Mouse (Mus musculus): Measurements from ENCODE around the gene Cacng8. TPM values are rescaled to one million over a fixed set of nuclear protein-coding genes. Genes with fewer than 3 reads are reported as not detected.
A peak's percentile ranks its signal among the peaks of the same experiment; 100 is the strongest.

Gene Cacng8
- polyA plus RNA-seq, 1 experiment from 2014 or later: 2.3 TPM

DNA sequence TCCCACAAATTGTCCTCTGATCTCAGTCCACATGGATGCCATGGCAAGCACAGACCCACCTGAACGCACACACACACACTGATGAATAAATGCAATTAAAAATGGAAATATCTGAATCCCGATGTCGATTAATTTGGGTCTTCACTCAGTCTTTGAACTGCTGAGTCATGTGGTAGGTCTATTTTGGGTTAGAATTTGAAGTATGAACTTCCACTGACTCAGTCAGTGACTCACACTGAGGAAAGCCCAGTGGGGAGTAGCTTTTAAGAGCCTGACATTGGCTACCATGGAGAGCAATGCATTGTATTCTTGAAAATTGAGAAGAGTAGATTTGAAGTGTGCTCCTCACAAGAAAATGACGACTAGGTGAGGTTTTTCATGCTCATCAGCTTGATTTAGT is 56.5 kb downstream of the Cacng8 start:
- no peak overlapping the region for H3K9ac ChIP-seq (ENCODE audit: low read depth, low read length)
- no peaks in the 10 kb centered on the region for H3K4me1 ChIP-seq (replicated peaks; ENCODE audit: control insufficient read depth, insufficient read depth, low read length)
- ATAC-seq (replicated peaks; ENCODE audit: low FRiP score) (no peak), DNase-seq (ENCODE audit: low spot score) (no peak)
- 74% methylated on average over 4 of the region's 4 CpGs for WGBS
- H3K36me3 ChIP-seq (ENCODE audit: control insufficient read depth, insufficient read depth, low read length): no peaks in the 10 kb centered on the region
- H3K4me2 ChIP-seq: no peak overlapping the region
- H3K27me3 ChIP-seq (replicated peaks; ENCODE audit: control insufficient read depth, insufficient read depth, low read length): no peaks in the 10 kb centered on the region
- no peak overlapping the region for H3K4me3 ChIP-seq (ENCODE audit: low read depth, low read length)
- H3K27ac ChIP-seq (ENCODE audit: low read depth, low read length): no peak overlapping the region
- H3K9me3 ChIP-seq (ENCODE audit: control insufficient read depth, low read length): no peaks in the 10 kb centered on the region

DNA sequence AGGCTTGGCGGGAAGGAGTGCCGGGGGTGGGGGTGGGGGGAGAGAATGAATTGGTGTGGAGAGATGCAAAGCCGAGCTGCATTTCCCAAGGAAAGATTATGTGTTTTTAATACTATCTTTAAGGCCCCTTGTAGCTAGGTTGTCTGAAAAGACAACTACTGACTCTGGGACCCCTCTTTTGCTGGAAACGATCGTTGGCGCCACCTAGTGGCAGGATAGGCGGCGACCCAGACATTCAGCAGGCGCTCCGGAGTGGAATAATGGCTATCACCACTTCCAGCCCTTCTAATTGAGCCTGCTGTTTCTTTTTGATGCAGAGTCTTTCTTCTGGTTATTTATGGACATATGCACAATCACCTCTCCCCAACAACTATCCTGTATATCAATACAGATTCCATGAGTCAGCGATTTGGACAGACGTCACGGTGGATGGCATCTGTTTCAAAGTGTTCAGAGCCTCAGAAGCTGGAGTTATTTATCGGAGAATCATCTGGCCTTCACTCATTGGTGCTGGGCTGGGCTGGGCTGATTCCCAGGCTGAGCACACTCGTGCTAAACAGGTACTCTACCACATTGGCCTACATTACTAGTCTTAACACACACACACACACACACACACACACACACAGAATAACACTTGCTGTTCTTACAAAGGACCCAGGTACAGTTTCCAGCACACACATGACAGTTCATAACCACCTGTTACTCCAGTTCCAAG is 58.4 kb downstream of the Cacng8 start:
- Histone ChIP-seq H3K9me3 (ENCODE audit: control insufficient read depth, low read length) (no peaks in the 10 kb centered on the region), H3K4me2 (no peak overlapping the region)
- ATAC-seq (replicated peaks; ENCODE audit: low FRiP score): 0 out of 2 replicates have a peak, but pooled peaks have one; percentile 43

DNA sequence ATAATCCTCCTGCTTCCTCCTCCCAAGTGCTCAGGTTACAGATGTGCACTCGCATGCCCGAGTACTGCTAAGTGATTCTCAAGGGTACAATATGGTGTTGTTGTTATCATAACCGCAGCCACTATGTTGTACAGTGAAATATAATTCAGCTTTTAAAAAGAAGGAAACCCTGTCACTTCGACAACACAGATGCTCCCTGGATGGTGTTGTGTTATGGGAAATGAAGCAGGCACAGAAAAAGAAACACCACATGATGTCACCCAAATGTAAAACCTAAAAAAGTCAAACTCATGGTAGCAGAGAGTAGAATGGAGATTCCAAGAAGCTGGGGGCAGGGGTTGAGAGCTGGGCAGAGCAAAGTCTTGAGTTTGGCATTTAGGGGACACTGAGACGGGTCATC is 60.2 kb downstream of the Cacng8 start:
- no peaks in the 10 kb centered on the region for H3K9me3 ChIP-seq (ENCODE audit: control insufficient read depth, low read length)
- H3K27me3 ChIP-seq (replicated peaks; ENCODE audit: control insufficient read depth, insufficient read depth, low read length): no peaks in the 10 kb centered on the region
- no peaks in the 10 kb centered on the region for H3K36me3 ChIP-seq (ENCODE audit: control insufficient read depth, insufficient read depth, low read length)
- no peak overlapping the region for H3K4me2 ChIP-seq
- H3K9ac ChIP-seq (ENCODE audit: low read depth, low read length): no peak overlapping the region
- DNase-seq (ENCODE audit: low spot score): no peak
- H3K4me1 ChIP-seq (replicated peaks; ENCODE audit: control insufficient read depth, insufficient read depth, low read length): no peaks in the 10 kb centered on the region
- no peak for ATAC-seq (replicated peaks; ENCODE audit: low FRiP score)
- 65% methylated on average over 5 of the region's 5 CpGs for WGBS
- no peak overlapping the region for H3K4me3 ChIP-seq (ENCODE audit: low read depth, low read length)
- no peak overlapping the region for H3K27ac ChIP-seq (ENCODE audit: low read depth, low read length)

More for the DNA sequence above, 58.4 kb downstream of the Cacng8 start:
- WGBS: 20% methylated on average over 15 of the region's 15 CpGs
- no peak overlapping the region for H3K9ac ChIP-seq (ENCODE audit: low read depth, low read length)
- peak; percentile 66 for DNase-seq (ENCODE audit: low spot score)
- H3K36me3 ChIP-seq (ENCODE audit: control insufficient read depth, insufficient read depth, low read length): no peaks in the 10 kb centered on the region
- H3K27ac ChIP-seq (ENCODE audit: low read depth, low read length): no peak overlapping the region
- H3K4me1 ChIP-seq (replicated peaks; ENCODE audit: control insufficient read depth, insufficient read depth, low read length): no peaks in the 10 kb centered on the region
- H3K4me3 ChIP-seq (ENCODE audit: low read depth, low read length): no peak overlapping the region
- H3K27me3 ChIP-seq (replicated peaks; ENCODE audit: control insufficient read depth, insufficient read depth, low read length): no peaks in the 10 kb centered on the region

DNA sequence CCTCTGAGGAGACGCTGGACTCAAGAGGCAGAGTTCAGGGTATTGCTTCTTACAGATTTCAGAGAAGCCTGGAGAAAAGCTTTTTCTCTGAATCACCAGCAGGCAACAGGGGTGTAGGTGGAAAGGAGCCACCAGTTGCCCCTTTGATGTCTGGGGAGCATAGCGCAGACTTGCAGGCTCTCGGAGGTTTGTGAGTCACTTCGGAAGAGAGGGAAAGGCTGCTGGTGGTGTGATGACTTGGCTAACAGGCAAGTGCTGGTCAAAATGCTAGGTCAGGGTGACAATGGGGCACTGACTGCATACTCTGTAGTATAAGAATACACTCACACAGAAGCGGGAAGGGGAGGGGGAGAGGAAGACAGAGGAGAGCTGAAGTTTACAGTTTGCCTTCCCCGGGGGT is 60.7 kb downstream of the Cacng8 start:
- Histone ChIP-seq H3K27ac (ENCODE audit: low read depth, low read length) (no peak overlapping the region), H3K36me3 (ENCODE audit: control insufficient read depth, insufficient read depth, low read length) (no peaks in the 10 kb centered on the region), H3K4me1 (replicated peaks; ENCODE audit: control insufficient read depth, insufficient read depth, low read length) (no peaks in the 10 kb centered on the region), H3K4me2 (no peak overlapping the region), H3K9ac (ENCODE audit: low read depth, low read length) (no peak overlapping the region), H3K27me3 (replicated peaks; ENCODE audit: control insufficient read depth, insufficient read depth, low read length) (no peaks in the 10 kb centered on the region), H3K4me3 (ENCODE audit: low read depth, low read length) (no peak overlapping the region), H3K9me3 (ENCODE audit: control insufficient read depth, low read length) (no peaks in the 10 kb centered on the region)
- no peak for DNase-seq (ENCODE audit: low spot score)
- ATAC-seq (replicated peaks; ENCODE audit: low FRiP score): no peak
- WGBS: 42% methylated on average over 6 of the region's 6 CpGs

DNA sequence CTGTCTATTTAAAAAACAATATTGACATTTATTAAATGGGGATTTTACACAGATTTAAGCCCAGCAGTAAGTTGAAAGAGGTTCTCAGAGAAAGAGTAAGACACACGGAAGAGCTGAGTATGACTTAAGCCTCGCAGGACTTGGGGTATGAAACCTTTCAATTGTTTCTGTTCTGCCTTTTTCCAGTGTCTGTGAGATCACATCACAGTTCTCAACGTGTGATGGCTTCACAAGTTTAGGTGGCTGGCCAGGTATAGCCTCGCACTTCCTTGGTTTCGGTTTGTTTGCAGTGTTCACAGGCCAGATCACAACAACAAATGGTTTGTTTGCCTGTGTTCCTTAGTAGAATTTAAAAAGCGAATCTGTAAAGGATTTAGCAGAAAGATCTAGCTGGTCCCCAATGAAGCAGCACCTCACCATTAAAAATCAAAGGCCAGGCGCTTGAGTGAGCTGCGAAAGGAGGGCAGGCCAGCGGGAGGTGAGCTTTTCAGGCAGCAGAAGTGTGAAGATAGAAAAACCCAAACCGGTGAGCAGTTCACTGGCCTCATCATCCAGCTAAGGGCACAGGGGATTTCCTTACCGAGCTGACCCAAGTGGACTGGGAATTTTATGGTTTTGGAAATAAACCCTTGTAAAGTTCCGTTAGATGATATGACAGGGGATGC is 62.5 kb downstream of the Cacng8 start:
- no peak overlapping the region for H3K4me3 ChIP-seq (ENCODE audit: low read depth, low read length)
- no peak overlapping the region for H3K4me2 ChIP-seq
- H3K36me3 ChIP-seq (ENCODE audit: control insufficient read depth, insufficient read depth, low read length): no peaks in the 10 kb centered on the region
- H3K27me3 ChIP-seq (replicated peaks; ENCODE audit: control insufficient read depth, insufficient read depth, low read length): no peaks in the 10 kb centered on the region
- ATAC-seq (replicated peaks; ENCODE audit: low FRiP score) (no peak), DNase-seq (ENCODE audit: low spot score) (no peak)
- H3K9me3 ChIP-seq (ENCODE audit: control insufficient read depth, low read length): no peaks in the 10 kb centered on the region
- no peaks in the 10 kb centered on the region for H3K4me1 ChIP-seq (replicated peaks; ENCODE audit: control insufficient read depth, insufficient read depth, low read length)
- no peak overlapping the region for H3K27ac ChIP-seq (ENCODE audit: low read depth, low read length)
- no peak overlapping the region for H3K9ac ChIP-seq (ENCODE audit: low read depth, low read length)
- WGBS: 48% methylated on average over 12 of the region's 12 CpGs

DNA sequence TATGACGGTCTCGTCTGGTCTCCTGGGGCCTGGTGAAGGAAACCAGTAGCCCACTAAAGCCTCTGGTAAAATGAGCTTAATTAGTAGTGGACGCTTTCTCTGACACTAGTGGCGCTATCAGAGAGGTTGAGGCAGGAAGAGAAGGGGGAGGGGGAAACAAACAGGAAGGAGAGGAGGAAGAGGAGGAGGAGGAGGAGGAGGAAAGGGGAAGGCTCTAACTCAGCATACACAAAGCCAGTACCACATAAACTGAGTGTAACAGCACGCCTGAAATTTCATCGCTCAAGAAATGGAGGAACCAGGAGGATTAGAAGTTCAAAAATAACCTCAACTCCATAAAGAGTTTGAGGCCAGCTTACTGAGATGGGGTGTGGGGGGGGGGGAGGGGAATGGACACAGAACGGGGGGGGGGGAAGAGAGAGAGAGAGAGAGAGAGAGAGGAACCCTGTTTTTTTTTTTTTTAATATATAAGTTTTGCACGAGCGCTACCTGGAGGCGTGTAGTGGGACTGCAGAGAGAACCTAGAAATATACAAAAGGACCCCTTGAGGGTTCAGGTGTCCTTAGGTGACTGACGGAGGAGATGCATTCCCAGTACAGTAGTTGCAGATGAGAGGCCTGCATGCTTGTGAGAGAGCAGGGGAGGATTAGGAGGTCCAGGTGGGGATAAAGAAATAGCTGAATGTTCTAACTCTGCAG is 63.2 kb downstream of the Cacng8 start:
- DNase-seq (ENCODE audit: low spot score) (no peak), ATAC-seq (replicated peaks; ENCODE audit: low FRiP score) (no peak)
- Histone ChIP-seq H3K4me1 (replicated peaks; ENCODE audit: control insufficient read depth, insufficient read depth, low read length) (no peaks in the 10 kb centered on the region), H3K27ac (ENCODE audit: low read depth, low read length) (no peak overlapping the region), H3K27me3 (replicated peaks; ENCODE audit: control insufficient read depth, insufficient read depth, low read length) (no peaks in the 10 kb centered on the region), H3K4me3 (ENCODE audit: low read depth, low read length) (no peak overlapping the region), H3K9ac (ENCODE audit: low read depth, low read length) (no peak overlapping the region), H3K36me3 (ENCODE audit: control insufficient read depth, insufficient read depth, low read length) (no peaks in the 10 kb centered on the region), H3K4me2 (no peak overlapping the region), H3K9me3 (ENCODE audit: control insufficient read depth, low read length) (no peaks in the 10 kb centered on the region)
- 43% methylated on average over 11 of the region's 11 CpGs for WGBS

DNA sequence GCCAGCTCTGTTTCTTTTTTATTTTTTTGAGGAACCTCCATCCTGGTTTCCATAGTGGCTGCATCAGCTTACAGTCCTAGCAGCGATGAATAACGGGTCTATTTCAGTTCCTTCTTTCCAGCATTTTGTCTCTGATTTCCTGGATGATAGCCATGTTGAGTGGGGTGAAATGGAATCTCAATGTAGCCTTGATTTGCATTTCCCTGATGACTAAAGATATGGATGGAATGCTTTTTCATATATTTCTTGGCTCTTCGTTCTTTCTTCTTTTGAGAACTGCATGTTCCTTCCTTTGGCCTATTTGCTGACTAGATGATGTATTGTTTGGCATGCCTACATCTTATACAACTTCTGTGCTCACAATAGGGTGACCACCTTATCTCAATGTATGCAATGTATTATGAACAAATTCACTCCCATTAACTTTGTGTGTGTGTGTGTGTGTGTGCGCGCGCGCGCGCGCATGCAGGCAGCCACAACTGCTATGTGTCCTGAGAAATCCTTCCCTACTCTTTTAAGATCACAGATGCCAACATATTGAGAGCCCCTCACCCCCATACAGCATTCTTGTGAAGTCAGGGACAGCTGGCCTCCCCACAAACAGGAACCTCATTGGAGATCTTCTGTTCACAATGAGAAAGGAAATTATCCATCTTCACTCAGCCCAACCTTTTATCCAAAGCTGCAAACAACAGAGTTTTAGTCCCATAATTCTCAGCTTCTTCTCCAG is 66.8 kb downstream of the Cacng8 start:
- DNase-seq (ENCODE audit: low spot score) (no peak), ATAC-seq (replicated peaks; ENCODE audit: low FRiP score) (no peak)
- Histone ChIP-seq H3K27me3 (replicated peaks; ENCODE audit: control insufficient read depth, insufficient read depth, low read length) (no peaks in the 10 kb centered on the region), H3K36me3 (ENCODE audit: control insufficient read depth, insufficient read depth, low read length) (no peaks in the 10 kb centered on the region), H3K9me3 (ENCODE audit: control insufficient read depth, low read length) (no peaks in the 10 kb centered on the region), H3K9ac (ENCODE audit: low read depth, low read length) (no peak overlapping the region), H3K4me2 (no peak overlapping the region), H3K4me1 (replicated peaks; ENCODE audit: control insufficient read depth, insufficient read depth, low read length) (no peaks in the 10 kb centered on the region), H3K27ac (ENCODE audit: low read depth, low read length) (no peak overlapping the region), H3K4me3 (ENCODE audit: low read depth, low read length) (no peak overlapping the region)
- WGBS: 92% methylated on average over 10 of the region's 10 CpGs

DNA sequence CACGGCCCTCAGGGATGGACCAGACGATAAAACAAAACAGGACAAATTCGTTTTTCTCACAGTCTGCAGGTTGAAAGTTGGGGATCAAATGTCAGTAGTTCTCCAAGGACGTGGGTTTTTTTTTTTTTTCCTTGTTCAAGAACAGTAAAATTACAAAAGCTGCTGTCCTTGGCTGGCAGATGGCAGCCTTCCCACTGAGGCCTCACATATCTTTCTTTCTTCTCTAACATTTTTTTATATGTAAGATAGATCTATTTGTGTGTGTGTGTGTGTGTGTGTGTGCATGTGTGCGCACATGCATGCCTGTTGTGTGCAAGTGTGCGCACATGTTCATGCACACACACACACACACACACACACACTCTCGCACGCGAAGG is 67.3 kb downstream of the Cacng8 start:
- 75% methylated on average over 9 of the region's 9 CpGs for WGBS
- no peak overlapping the region for H3K4me2 ChIP-seq
- no peaks in the 10 kb centered on the region for H3K9me3 ChIP-seq (ENCODE audit: control insufficient read depth, low read length)
- H3K9ac ChIP-seq (ENCODE audit: low read depth, low read length): no peak overlapping the region
- no peaks in the 10 kb centered on the region for H3K36me3 ChIP-seq (ENCODE audit: control insufficient read depth, insufficient read depth, low read length)
- ATAC-seq (replicated peaks; ENCODE audit: low FRiP score): no peak
- H3K27ac ChIP-seq (ENCODE audit: low read depth, low read length): no peak overlapping the region
- DNase-seq (ENCODE audit: low spot score): no peak
- H3K4me3 ChIP-seq (ENCODE audit: low read depth, low read length): no peak overlapping the region
- no peaks in the 10 kb centered on the region for H3K4me1 ChIP-seq (replicated peaks; ENCODE audit: control insufficient read depth, insufficient read depth, low read length)
- H3K27me3 ChIP-seq (replicated peaks; ENCODE audit: control insufficient read depth, insufficient read depth, low read length): no peaks in the 10 kb centered on the region

Data from liver, embryonic 11.5 days (tissue).